Mouse (Mus musculus): ENCODE measurements around the gene Sfxn1. TPM values are rescaled to one million over a fixed set of nuclear protein-coding genes. Genes with fewer than 3 reads are reported as not detected.

Sfxn1 gene
- polyA plus RNA-seq, 1 experiment from 2014 or later, result 86.2 TPM

GRCm38 (mm10) chr13:54080785-54081184 lies 9.1 kb downstream of the Sfxn1 start:
- WGBS, result 85% methylated on average over 1 of the region's 1 CpGs
- no peak for DNase-seq (ENCODE audit: low spot score)
- no peaks in the 10 kb centered on the region for H3K9me3 ChIP-seq (replicated peaks)

GRCm38 (mm10) chr13:54082946-54083345 lies 11.3 kb downstream of the Sfxn1 start:
- Histone ChIP-seq H3K36me3 (peaks cover 35% of the 10 kb centered on the region), H3K4me1 (peaks cover 26% of the 10 kb centered on the region), H3K27ac (replicated peaks) (no peak overlapping the region), H3K9me3 (replicated peaks) (no peaks in the 10 kb centered on the region), H3K27me3 (ENCODE audit: low read depth, poor library complexity, severe bottlenecking) (no peaks in the 10 kb centered on the region), H3K4me3 (no peak overlapping the region)
- 72% methylated on average over 5 of the region's 5 CpGs for WGBS
- no peak for DNase-seq (ENCODE audit: low spot score)

More at GRCm38 (mm10) chr13:54080785-54081184, 9.1 kb downstream of the Sfxn1 start:
- no peak overlapping the region for H3K4me3 ChIP-seq
- peaks cover 30% of the 10 kb centered on the region for H3K4me1 ChIP-seq
- H3K36me3 ChIP-seq, result peaks cover 29% of the 10 kb centered on the region
- no peak overlapping the region for H3K27ac ChIP-seq (replicated peaks)
- no peaks in the 10 kb centered on the region for H3K27me3 ChIP-seq (ENCODE audit: low read depth, poor library complexity, severe bottlenecking)

- no peaks in the 10 kb centered on the region for H3K9me3 ChIP-seq (replicated peaks)
- H3K4me3 ChIP-seq, result no peak overlapping the region
- peaks cover 16% of the 10 kb centered on the region for H3K4me1 ChIP-seq
- no peak for DNase-seq (ENCODE audit: low spot score)
- H3K27ac ChIP-seq (replicated peaks), result no peak overlapping the region
- no peaks in the 10 kb centered on the region for H3K27me3 ChIP-seq (ENCODE audit: low read depth, poor library complexity, severe bottlenecking)
- peaks cover 47% of the 10 kb centered on the region for H3K36me3 ChIP-seq
- WGBS, result 72% methylated on average over 4 of the region's 4 CpGs
Observed at GRCm38 (mm10) chr13:54084178-54084577, 12.5 kb downstream of the Sfxn1 start.

- Histone ChIP-seq H3K27ac (replicated peaks) (no peak overlapping the region), H3K4me3 (no peak overlapping the region), H3K9me3 (replicated peaks) (no peaks in the 10 kb centered on the region), H3K4me1 (peaks cover 12% of the 10 kb centered on the region), H3K27me3 (ENCODE audit: low read depth, poor library complexity, severe bottlenecking) (no peaks in the 10 kb centered on the region), H3K36me3 (peaks cover 54% of the 10 kb centered on the region)
- DNase-seq (ENCODE audit: low spot score), result no peak
- 92% methylated on average over 5 of the region's 5 CpGs for WGBS
Observed at GRCm38 (mm10) chr13:54084826-54085225, 13.2 kb downstream of the Sfxn1 start.

- no peak overlapping the region for H3K4me3 ChIP-seq
- WGBS, result 95% methylated on average over 18 of the region's 18 CpGs
- no peak overlapping the region for H3K27ac ChIP-seq (replicated peaks)
- H3K27me3 ChIP-seq (ENCODE audit: low read depth, poor library complexity, severe bottlenecking), result no peaks in the 10 kb centered on the region
- H3K4me1 ChIP-seq, result peaks cover 7% of the 10 kb centered on the region; the same call in 1 of the 2 replicates
- H3K9me3 ChIP-seq (replicated peaks), result no peaks in the 10 kb centered on the region
- peaks cover 56% of the 10 kb centered on the region for H3K36me3 ChIP-seq
- no peak for DNase-seq (ENCODE audit: low spot score)
Observed at GRCm38 (mm10) chr13:54085266-54085665, 13.6 kb downstream of the Sfxn1 start.

- peaks cover 100% of the 10 kb centered on the region for H3K36me3 ChIP-seq
- no peaks in the 10 kb centered on the region for H3K9me3 ChIP-seq (replicated peaks)
- H3K4me3 ChIP-seq, result no peak overlapping the region
- no peaks in the 10 kb centered on the region for H3K4me1 ChIP-seq
- H3K27ac ChIP-seq (replicated peaks), result no peak overlapping the region
- DNase-seq (ENCODE audit: low spot score), result no peak
- no peaks in the 10 kb centered on the region for H3K27me3 ChIP-seq (ENCODE audit: low read depth, poor library complexity, severe bottlenecking)
- 92% methylated on average over 6 of the region's 6 CpGs for WGBS
Observed at GRCm38 (mm10) chr13:54091719-54092118, 20.1 kb downstream of the Sfxn1 start.

GRCm38 (mm10) chr13:54094349-54094748 lies 22.7 kb downstream of the Sfxn1 start:
- H3K27ac ChIP-seq (replicated peaks), result no peak overlapping the region
- no peak for DNase-seq (ENCODE audit: low spot score)
- H3K4me1 ChIP-seq, result peaks cover 2% of the 10 kb centered on the region; the same call in 1 of the 2 replicates
- H3K27me3 ChIP-seq (ENCODE audit: low read depth, poor library complexity, severe bottlenecking), result no peaks in the 10 kb centered on the region
- peaks cover 100% of the 10 kb centered on the region for H3K36me3 ChIP-seq
- WGBS, result 95% methylated on average over 4 of the region's 4 CpGs
- no peak overlapping the region for H3K4me3 ChIP-seq
- no peaks in the 10 kb centered on the region for H3K9me3 ChIP-seq (replicated peaks)

- H3K36me3 ChIP-seq, result peaks cover 100% of the 10 kb centered on the region
- H3K4me1 ChIP-seq, result peaks cover 8% of the 10 kb centered on the region
- no peaks in the 10 kb centered on the region for H3K27me3 ChIP-seq (ENCODE audit: low read depth, poor library complexity, severe bottlenecking)
- H3K27ac ChIP-seq (replicated peaks), result no peak overlapping the region
- H3K4me3 ChIP-seq, result no peak overlapping the region
- no peak for DNase-seq (ENCODE audit: low spot score)
- no peaks in the 10 kb centered on the region for H3K9me3 ChIP-seq (replicated peaks)
- WGBS, result 93% methylated on average over 6 of the region's 6 CpGs
Observed at GRCm38 (mm10) chr13:54094963-54095362, 23.3 kb downstream of the Sfxn1 start.

- peaks cover 10% of the 10 kb centered on the region for H3K4me1 ChIP-seq
- H3K9me3 ChIP-seq (replicated peaks), result no peaks in the 10 kb centered on the region
- H3K36me3 ChIP-seq, result peaks cover 100% of the 10 kb centered on the region
- DNase-seq (ENCODE audit: low spot score), result no peak
- H3K4me3 ChIP-seq, result no peak overlapping the region
- WGBS, result 88% methylated on average over 8 of the region's 8 CpGs
- H3K27me3 ChIP-seq (ENCODE audit: low read depth, poor library complexity, severe bottlenecking), result no peaks in the 10 kb centered on the region
- no peak overlapping the region for H3K27ac ChIP-seq (replicated peaks)
Observed at GRCm38 (mm10) chr13:54095721-54096120, 24.1 kb downstream of the Sfxn1 start.

- H3K36me3 ChIP-seq, result peaks cover 98% of the 10 kb centered on the region
- WGBS, result 96% methylated on average over 4 of the region's 4 CpGs
- DNase-seq (ENCODE audit: low spot score), result no peak
Observed at GRCm38 (mm10) chr13:54097227-54097626, 25.6 kb downstream of the Sfxn1 start.

GRCm38 (mm10) chr13:54097797-54098196 lies 26.1 kb downstream of the Sfxn1 start:
- 96% methylated on average over 6 of the region's 6 CpGs for WGBS
- H3K4me3 ChIP-seq, result no peak overlapping the region
- H3K9me3 ChIP-seq (replicated peaks), result no peaks in the 10 kb centered on the region
- H3K36me3 ChIP-seq, result peaks cover 95% of the 10 kb centered on the region
- H3K27me3 ChIP-seq (ENCODE audit: low read depth, poor library complexity, severe bottlenecking), result no peaks in the 10 kb centered on the region
- no peak for DNase-seq (ENCODE audit: low spot score)
- peaks cover 10% of the 10 kb centered on the region for H3K4me1 ChIP-seq
- H3K27ac ChIP-seq (replicated peaks), result no peak overlapping the region

More at GRCm38 (mm10) chr13:54097227-54097626, 25.6 kb downstream of the Sfxn1 start:
- Histone ChIP-seq H3K27ac (replicated peaks) (no peak overlapping the region), H3K4me3 (no peak overlapping the region), H3K27me3 (ENCODE audit: low read depth, poor library complexity, severe bottlenecking) (no peaks in the 10 kb centered on the region), H3K4me1 (peaks cover 10% of the 10 kb centered on the region), H3K9me3 (replicated peaks) (no peaks in the 10 kb centered on the region)

GRCm38 (mm10) chr13:54101031-54101820 lies 29.6 kb downstream of the Sfxn1 start:
- no peaks in the 10 kb centered on the region for H3K27me3 ChIP-seq (ENCODE audit: low read depth, poor library complexity, severe bottlenecking)
- no peak overlapping the region for H3K4me3 ChIP-seq
- peaks cover 10% of the 10 kb centered on the region for H3K4me1 ChIP-seq
- 91% methylated on average over 15 of the region's 15 CpGs for WGBS
- no peak for DNase-seq (ENCODE audit: low spot score)
- no peak overlapping the region for H3K27ac ChIP-seq (replicated peaks)
- H3K36me3 ChIP-seq, result peaks cover 86% of the 10 kb centered on the region
- H3K9me3 ChIP-seq (replicated peaks), result no peaks in the 10 kb centered on the region

GRCm38 (mm10) chr13:54102061-54102460 lies 30.4 kb downstream of the Sfxn1 start:
- Histone ChIP-seq H3K4me3 (no peak overlapping the region), H3K36me3 (peaks cover 86% of the 10 kb centered on the region), H3K27me3 (ENCODE audit: low read depth, poor library complexity, severe bottlenecking) (no peaks in the 10 kb centered on the region), H3K27ac (replicated peaks) (no peak overlapping the region), H3K9me3 (replicated peaks) (no peaks in the 10 kb centered on the region), H3K4me1 (peaks cover 10% of the 10 kb centered on the region)
- no peak for DNase-seq (ENCODE audit: low spot score)
- 91% methylated on average over 3 of the region's 3 CpGs for WGBS

Measured in midbrain, embryonic 10.5 days (tissue).